Mouse (Mus musculus): ENCODE measurements around the gene Pip5k1c. TPM values are rescaled to one million over a fixed set of nuclear protein-coding genes. Genes with fewer than 3 reads are reported as not detected.

Pip5k1c gene
- polyA plus RNA-seq, 1 experiment from 2014 or later: 41.1 TPM

DNA sequence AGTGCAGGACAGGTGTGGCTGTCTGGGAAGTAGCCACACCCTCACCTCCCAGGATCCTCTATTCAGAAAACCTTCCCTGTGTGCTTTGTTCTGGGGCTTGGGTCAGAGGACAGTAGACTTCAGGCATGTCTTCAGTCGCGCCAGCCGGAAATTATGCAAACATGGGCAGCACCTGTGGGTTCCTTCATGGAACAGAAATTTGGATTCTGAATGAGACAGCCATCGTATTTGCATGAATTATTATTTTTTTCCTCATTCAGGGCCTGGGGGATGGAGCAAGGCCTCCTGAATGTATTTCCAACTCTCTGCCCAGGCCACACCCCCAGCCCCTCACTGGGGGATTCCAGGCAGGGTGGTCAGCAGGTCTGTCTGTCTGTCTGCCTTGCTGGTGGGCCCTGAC, 31.7 kb upstream of the Pip5k1c start:
- no peak overlapping the region for H3K9ac ChIP-seq
- peaks cover 37% of the 10 kb centered on the region for H3K36me3 ChIP-seq
- H3K4me1 ChIP-seq (replicated peaks): peaks cover 20% of the 10 kb centered on the region
- H3K4me2 ChIP-seq: no peak overlapping the region
- H3K4me3 ChIP-seq: no peak overlapping the region
- H3K9me3 ChIP-seq (replicated peaks): peaks cover 10% of the 10 kb centered on the region
- H3K27me3 ChIP-seq (replicated peaks): peaks cover 48% of the 10 kb centered on the region
- WGBS: 86% methylated on average over 4 of the region's 4 CpGs
- no peak for ATAC-seq (ENCODE audit: insufficient number of reproducible peaks, low FRiP score)
- no peak overlapping the region for H3K27ac ChIP-seq (ENCODE audit: poor library complexity, severe bottlenecking)

GRCm38 (mm10) chr10:81265540-81265939, 27.2 kb upstream of the Pip5k1c start:
- peaks cover 44% of the 10 kb centered on the region for H3K36me3 ChIP-seq

DNA sequence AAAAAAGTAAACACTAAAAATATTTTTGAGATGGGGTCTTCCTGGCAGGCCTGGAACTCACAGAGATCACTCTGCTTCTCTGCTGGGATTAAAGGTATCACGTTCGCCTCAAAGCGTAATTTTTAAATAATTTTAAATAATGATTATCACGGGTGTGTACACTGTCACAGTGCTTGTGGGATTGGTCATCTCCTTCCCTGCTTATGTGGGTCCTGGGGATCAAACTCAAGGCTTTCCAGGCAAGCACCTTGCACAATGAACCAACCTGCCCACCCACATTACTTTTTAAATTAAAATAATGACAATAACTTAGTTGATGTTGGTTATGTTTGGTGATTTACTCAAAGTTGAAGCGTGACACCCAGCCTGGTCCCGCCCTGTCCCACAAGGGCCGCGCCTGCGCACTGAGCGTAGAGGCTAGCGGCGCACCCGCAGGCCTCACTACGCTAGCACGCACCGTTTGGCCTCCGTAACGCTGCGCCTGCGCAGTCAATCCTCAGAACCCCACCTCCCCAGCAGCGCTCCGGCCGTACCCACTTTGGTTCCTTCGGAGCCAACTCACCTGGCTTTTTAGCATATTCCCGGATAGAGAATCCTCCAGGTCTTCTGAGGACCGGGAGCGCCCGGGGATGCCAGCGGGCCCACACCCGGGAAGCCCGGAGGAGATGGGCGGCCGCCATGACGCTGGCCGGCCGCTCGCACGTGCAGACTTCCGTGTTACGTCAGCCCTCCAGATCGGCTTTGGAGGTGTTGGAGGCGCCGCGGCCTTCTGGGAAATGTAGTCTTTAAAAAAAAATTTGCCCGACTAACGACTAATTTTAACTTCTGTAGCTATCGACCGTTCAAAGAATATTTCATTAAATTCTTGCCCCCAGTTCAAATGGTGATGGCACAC, 26.3 kb upstream of the Pip5k1c start, which contains the start of the genes Mrpl54 and Apba3:
TSS of gene Mrpl54 (minus strand) at position 724 of the 895 bp plus-strand sequence.
TSS of gene Apba3 (plus strand) at position 750 of the 895 bp plus-strand sequence.
- peak within 1 kb of the TSS; percentile 87 for H3K4me2 ChIP-seq
- H3K9me3 ChIP-seq (replicated peaks): no peaks in the 10 kb centered on the region
- H3K27me3 ChIP-seq (replicated peaks): no peaks in the 10 kb centered on the region
- peaks cover 53% of the 10 kb centered on the region for H3K36me3 ChIP-seq
- H3K4me3 ChIP-seq: peak within 1 kb of the TSS; percentile 85
- H3K9ac ChIP-seq: peak within 1 kb of the TSS; percentile 81
- under 1% methylated on average over 48 of the region's 48 CpGs for WGBS
- peak within 1 kb of the TSS; percentile 70 for H3K27ac ChIP-seq (ENCODE audit: poor library complexity, severe bottlenecking)
- peaks cover 19% of the 10 kb centered on the region for H3K4me1 ChIP-seq (replicated peaks)
- ATAC-seq (ENCODE audit: insufficient number of reproducible peaks, low FRiP score): peak; percentile 95

More at GRCm38 (mm10) chr10:81265540-81265939, 27.2 kb upstream of the Pip5k1c start:
- WGBS: 94% methylated on average over 8 of the region's 8 CpGs
- ATAC-seq (ENCODE audit: insufficient number of reproducible peaks, low FRiP score): no peak
- H3K9me3 ChIP-seq (replicated peaks): peaks cover 4% of the 10 kb centered on the region
- H3K4me2 ChIP-seq: peak overlapping the region; percentile 75
- peaks cover 19% of the 10 kb centered on the region for H3K4me1 ChIP-seq (replicated peaks)
- peak overlapping the region; percentile 70 for H3K4me3 ChIP-seq
- H3K9ac ChIP-seq: peak overlapping the region; percentile 81; the same call in 1 of the 2 replicates
- H3K27me3 ChIP-seq (replicated peaks): peaks cover 3% of the 10 kb centered on the region
- no peak overlapping the region for H3K27ac ChIP-seq (ENCODE audit: poor library complexity, severe bottlenecking)

- Histone ChIP-seq H3K27me3 (replicated peaks) (no peaks in the 10 kb centered on the region), H3K27ac (ENCODE audit: poor library complexity, severe bottlenecking) (peak overlapping the region; percentile 61; the same call in 1 of the 2 replicates), H3K36me3 (peaks cover 58% of the 10 kb centered on the region), H3K9me3 (replicated peaks) (no peaks in the 10 kb centered on the region), H3K9ac (peak overlapping the region; percentile 92), H3K4me1 (replicated peaks) (peaks cover 19% of the 10 kb centered on the region), H3K4me2 (peak overlapping the region; percentile 87), H3K4me3 (peak overlapping the region; percentile 85)
- 3% methylated on average over 23 of the region's 23 CpGs for WGBS
- peak; percentile 49; the same call in 1 of the 2 replicates for ATAC-seq (ENCODE audit: insufficient number of reproducible peaks, low FRiP score)
These were observed 24.7 kb upstream of the Pip5k1c start for GRCm38 (mm10) chr10:81268056-81268455.

GRCm38 (mm10) chr10:81268643-81269412, 23.9 kb upstream of the Pip5k1c start:
- H3K27me3 ChIP-seq (replicated peaks): no peaks in the 10 kb centered on the region
- peak overlapping the region; percentile 85 for H3K4me3 ChIP-seq
- H3K9me3 ChIP-seq (replicated peaks): no peaks in the 10 kb centered on the region
- peaks cover 19% of the 10 kb centered on the region for H3K4me1 ChIP-seq (replicated peaks)
- no peak overlapping the region for H3K27ac ChIP-seq (ENCODE audit: poor library complexity, severe bottlenecking)
- H3K9ac ChIP-seq: peak overlapping the region; percentile 92
- H3K36me3 ChIP-seq: peaks cover 58% of the 10 kb centered on the region
- WGBS: 81% methylated on average over 16 of the region's 16 CpGs
- ATAC-seq (ENCODE audit: insufficient number of reproducible peaks, low FRiP score): no peak
- H3K4me2 ChIP-seq: peak overlapping the region; percentile 87

DNA sequence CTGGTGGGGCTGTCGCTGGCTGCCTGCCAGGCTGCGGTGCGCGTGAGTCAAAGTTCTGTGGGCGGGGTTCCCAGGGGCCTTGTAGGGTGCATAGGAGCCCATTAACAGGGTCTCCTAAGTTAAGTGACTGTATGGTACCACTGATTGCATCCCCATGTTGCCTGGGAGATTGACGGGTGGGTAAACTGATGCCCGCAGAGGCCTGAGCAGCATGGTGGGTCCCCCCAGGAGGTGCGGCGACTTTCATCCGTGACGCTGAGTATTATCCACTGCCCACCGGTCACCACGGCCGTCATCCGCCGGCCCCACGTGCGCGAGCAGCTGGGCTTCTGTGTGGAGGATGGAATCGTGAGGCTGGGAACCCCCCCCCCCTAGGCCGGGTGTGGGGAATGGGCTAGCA, 20.4 kb upstream of the Pip5k1c start:
- no peaks in the 10 kb centered on the region for H3K9me3 ChIP-seq (replicated peaks)
- H3K4me2 ChIP-seq: no peak overlapping the region
- H3K4me3 ChIP-seq: no peak overlapping the region
- H3K36me3 ChIP-seq: peaks cover 42% of the 10 kb centered on the region
- H3K27me3 ChIP-seq (replicated peaks): peaks cover 5% of the 10 kb centered on the region; the same call in 1 of the 2 replicates
- no peak overlapping the region for H3K27ac ChIP-seq (ENCODE audit: poor library complexity, severe bottlenecking)
- peaks cover 11% of the 10 kb centered on the region for H3K4me1 ChIP-seq (replicated peaks)
- no peak for ATAC-seq (ENCODE audit: insufficient number of reproducible peaks, low FRiP score)
- no peak overlapping the region for H3K9ac ChIP-seq
- 94% methylated on average over 21 of the region's 21 CpGs for WGBS

DNA sequence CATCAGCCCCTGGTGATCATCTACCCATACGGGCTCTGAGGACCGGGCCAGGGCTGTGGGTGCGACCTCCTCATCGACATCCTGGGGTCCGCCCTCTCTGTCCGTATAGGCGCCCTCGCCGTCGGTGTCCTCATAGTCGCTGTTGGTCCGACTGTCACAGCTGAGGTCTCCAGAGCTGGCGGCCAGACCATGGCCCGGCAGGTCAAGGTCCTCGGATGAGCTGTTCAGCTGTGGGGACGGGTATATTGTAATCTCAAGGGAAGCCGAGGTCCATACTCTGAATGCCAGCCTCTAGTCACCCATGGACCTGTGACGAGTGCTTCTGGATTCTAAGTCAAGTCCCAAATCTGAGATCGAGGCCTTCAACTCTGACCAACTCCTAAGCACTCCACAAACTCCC, 18.9 kb upstream of the Pip5k1c start:
- ATAC-seq (ENCODE audit: insufficient number of reproducible peaks, low FRiP score): no peak
- 92% methylated on average over 19 of the region's 19 CpGs for WGBS
- Histone ChIP-seq H3K9me3 (replicated peaks) (no peaks in the 10 kb centered on the region), H3K9ac (no peak overlapping the region), H3K27ac (ENCODE audit: poor library complexity, severe bottlenecking) (no peak overlapping the region), H3K36me3 (peaks cover 42% of the 10 kb centered on the region), H3K4me1 (replicated peaks) (peaks cover 5% of the 10 kb centered on the region), H3K4me2 (no peak overlapping the region), H3K27me3 (replicated peaks) (peaks cover 18% of the 10 kb centered on the region), H3K4me3 (no peak overlapping the region)

- H3K27me3 ChIP-seq (replicated peaks): peaks cover 52% of the 10 kb centered on the region
- peaks cover 8% of the 10 kb centered on the region for H3K4me1 ChIP-seq (replicated peaks)
- no peak for ATAC-seq (ENCODE audit: insufficient number of reproducible peaks, low FRiP score)
- no peak overlapping the region for H3K4me2 ChIP-seq
- H3K27ac ChIP-seq (ENCODE audit: poor library complexity, severe bottlenecking): no peak overlapping the region
- H3K9ac ChIP-seq: no peak overlapping the region
- no peaks in the 10 kb centered on the region for H3K9me3 ChIP-seq (replicated peaks)
- no peak overlapping the region for H3K4me3 ChIP-seq
- 62% methylated on average over 22 of the region's 22 CpGs for WGBS
- peaks cover 14% of the 10 kb centered on the region for H3K36me3 ChIP-seq
These were observed 15.1 kb upstream of the Pip5k1c start for GRCm38 (mm10) chr10:81277676-81278075.

DNA sequence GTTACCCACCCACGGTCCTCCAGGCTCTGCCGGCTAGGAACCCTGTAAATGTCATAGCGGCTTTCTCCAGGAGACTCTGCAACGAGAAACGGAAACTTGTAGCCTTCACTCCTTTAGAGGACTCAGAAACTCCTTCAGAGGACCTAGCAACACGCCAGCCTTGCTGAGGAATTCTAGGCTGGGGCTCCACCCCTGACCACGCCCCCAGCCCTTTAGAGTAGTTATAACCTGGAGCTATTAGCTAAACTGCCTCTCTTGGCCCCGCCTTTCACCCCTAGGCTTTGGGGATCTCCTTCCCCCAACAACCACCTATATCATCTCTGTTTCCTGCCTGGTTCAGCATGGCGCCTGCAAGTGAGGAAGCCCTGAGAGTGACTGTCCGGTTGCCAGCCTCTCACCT, 13.3 kb upstream of the Pip5k1c start:
- no peaks in the 10 kb centered on the region for H3K36me3 ChIP-seq
- H3K9ac ChIP-seq: no peak overlapping the region
- 26% methylated on average over 10 of the region's 10 CpGs for WGBS
- no peak overlapping the region for H3K4me3 ChIP-seq
- H3K4me1 ChIP-seq (replicated peaks): peaks cover 8% of the 10 kb centered on the region
- H3K27me3 ChIP-seq (replicated peaks): peaks cover 70% of the 10 kb centered on the region
- ATAC-seq (ENCODE audit: insufficient number of reproducible peaks, low FRiP score): no peak
- no peaks in the 10 kb centered on the region for H3K9me3 ChIP-seq (replicated peaks)
- H3K27ac ChIP-seq (ENCODE audit: poor library complexity, severe bottlenecking): no peak overlapping the region
- 0 out of 2 replicates have a peak overlapping the region, but pooled peaks have one; percentile 9 for H3K4me2 ChIP-seq

DNA sequence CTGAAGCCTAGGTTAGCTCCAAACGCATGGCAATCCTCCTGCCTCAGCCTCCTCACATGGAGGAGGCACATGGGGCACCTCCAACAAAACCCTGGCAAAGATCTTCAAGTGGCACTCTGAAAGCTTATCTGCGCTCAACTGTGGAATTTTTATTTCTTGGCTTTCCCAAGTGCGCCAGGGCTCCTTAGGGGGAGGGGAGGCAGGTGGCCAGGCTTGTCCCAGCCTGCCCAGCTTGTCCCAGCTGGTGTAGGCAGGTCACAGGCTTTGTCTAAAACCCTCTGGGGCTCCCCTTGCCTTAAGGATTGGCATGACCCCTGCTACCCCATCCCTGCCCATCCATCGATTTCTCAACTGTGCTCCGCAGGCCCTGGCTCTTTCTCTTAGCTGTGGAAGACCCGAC, 8.6 kb upstream of the Pip5k1c start:
- 45% methylated on average over 6 of the region's 6 CpGs for WGBS
- no peaks in the 10 kb centered on the region for H3K9me3 ChIP-seq (replicated peaks)
- H3K4me2 ChIP-seq: no peak overlapping the region
- H3K4me3 ChIP-seq: no peak overlapping the region
- H3K9ac ChIP-seq: no peak overlapping the region
- H3K4me1 ChIP-seq (replicated peaks): peaks cover 13% of the 10 kb centered on the region
- H3K27me3 ChIP-seq (replicated peaks): peaks cover 81% of the 10 kb centered on the region
- H3K36me3 ChIP-seq: no peaks in the 10 kb centered on the region
- ATAC-seq (ENCODE audit: insufficient number of reproducible peaks, low FRiP score): no peak
- H3K27ac ChIP-seq (ENCODE audit: poor library complexity, severe bottlenecking): no peak overlapping the region

- no peaks in the 10 kb centered on the region for H3K36me3 ChIP-seq
- WGBS: 11% methylated on average over 17 of the region's 17 CpGs
- peaks cover 80% of the 10 kb centered on the region for H3K27me3 ChIP-seq (replicated peaks)
- H3K4me1 ChIP-seq (replicated peaks): peaks cover 8% of the 10 kb centered on the region; the same call in 1 of the 2 replicates
- H3K9ac ChIP-seq: 0 out of 2 replicates have a peak overlapping the region, but pooled peaks have one; percentile 5
- ATAC-seq (ENCODE audit: insufficient number of reproducible peaks, low FRiP score): no peak
- H3K4me2 ChIP-seq: peak overlapping the region; percentile 71
- H3K4me3 ChIP-seq: peak overlapping the region; percentile 42; the same call in 1 of the 2 replicates
- no peak overlapping the region for H3K27ac ChIP-seq (ENCODE audit: poor library complexity, severe bottlenecking)
- no peaks in the 10 kb centered on the region for H3K9me3 ChIP-seq (replicated peaks)
These were observed 8.0 kb upstream of the Pip5k1c start for GRCm38 (mm10) chr10:81284719-81285118.

Measured in heart, embryonic 12.5 days (tissue).